Mouse (Mus musculus) E14TG2a.4 (cell line): ENCODE measurements at regions not wholly inside any gene's neighbourhood (a gene's known extent, or its start where the extent isn't known, plus 50 kb on each side); places are given as distances from the start of the nearest gene placed in this dataset.

Experiments used
- CTCF ChIP-seq: conservative IDR thresholded peaks from 2 replicates; pipeline ENCODE4 v1.5.1; 2014; ENCODE audit warnings: low read length
- NANOG ChIP-seq: IDR thresholded peaks from 2 replicates; pipeline ENCODE4 v1.6.1; 2014; ENCODE audit warnings: borderline replicate concordance, low read length, mixed read lengths
- POU5F1 ChIP-seq: IDR thresholded peaks from 2 replicates; pipeline ENCODE4 v1.6.1; 2014; ENCODE audit warnings: low read length, borderline replicate concordance

GRCm38 (mm10) chr3:60798862-60799261, 203.7 kb upstream of the P2ry1 start:
- TF ChIP-seq CTCF (no peak), NANOG (no peak), POU5F1 (no peak)
